Mouse (Mus musculus) testis, postnatal 10 days (tissue): ENCODE measurements at regions not wholly inside any gene's neighbourhood (a gene's known extent, or its start where the extent isn't known, plus 50 kb on each side); places are given as distances from the start of the nearest gene placed in this dataset.

ENCODE experiments used
- DNase-seq: peaks from one replicate; pipeline ENCODE4 v3.0.0; 2021; ENCODE audit warnings: low spot score

DNA sequence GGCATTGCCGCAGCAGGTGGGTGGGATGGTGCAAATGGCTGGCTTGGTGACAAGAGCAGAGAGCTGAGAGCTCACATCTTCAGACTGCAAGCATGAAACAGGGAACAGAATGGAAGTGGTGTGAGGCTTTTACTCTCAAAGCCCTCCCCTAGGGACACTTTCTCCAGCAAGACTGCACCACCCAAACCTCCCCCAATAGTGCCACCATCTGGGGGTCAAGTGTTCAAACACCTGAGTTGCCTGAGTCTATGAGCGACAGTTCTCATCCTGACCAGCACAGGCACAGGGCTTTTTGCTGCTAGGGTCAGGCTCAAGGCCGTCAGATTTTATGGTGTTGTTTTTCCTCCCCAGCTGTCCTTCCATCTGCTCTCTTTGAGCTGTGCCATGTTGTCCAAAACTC lies 337.9 kb upstream of the Eif4g2 start:
- no peak for DNase-seq

- DNase-seq, result no peak
These were observed 334.9 kb upstream of the Eif4g2 start for GRCm38 (mm10) chr7:111417735-111418134.

DNA sequence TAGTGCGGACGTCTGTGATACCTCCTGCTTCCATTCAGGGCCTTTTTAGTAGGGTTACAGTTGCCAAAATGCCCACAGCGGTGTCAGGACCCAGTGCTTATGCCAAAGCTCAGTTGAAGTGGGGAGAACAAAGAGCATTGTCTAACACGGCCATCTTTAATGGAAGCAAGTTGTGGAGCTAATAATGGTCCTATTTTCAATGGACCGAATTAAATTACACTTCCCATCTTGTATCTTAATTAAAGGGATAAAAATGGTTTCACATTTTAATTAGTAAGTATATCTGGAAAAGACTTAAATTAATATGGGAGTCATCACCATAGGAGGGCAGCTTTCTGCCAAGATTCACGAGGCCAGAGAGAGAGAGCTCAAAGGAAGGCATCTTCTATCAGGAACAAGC lies 333.2 kb upstream of the Eif4g2 start:
- no peak for DNase-seq

DNA sequence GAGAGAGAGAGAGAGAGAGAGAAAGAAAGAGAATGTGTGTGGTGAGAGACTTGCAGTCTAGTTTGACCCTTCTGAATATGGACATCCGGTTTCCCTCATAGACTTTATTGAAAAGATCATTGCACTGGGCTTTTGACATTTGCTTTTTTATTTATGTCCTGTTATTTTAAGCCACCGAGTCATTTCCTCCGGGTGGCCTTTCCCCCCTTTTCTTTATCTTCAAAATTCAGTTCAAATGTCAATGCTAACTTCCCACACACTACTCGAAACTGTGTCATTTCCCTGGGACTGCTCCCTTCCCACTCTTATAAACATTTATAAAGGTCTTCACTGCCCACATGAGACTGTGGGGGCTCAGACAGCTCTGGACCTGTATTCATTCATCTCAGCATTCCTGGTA lies 330.9 kb upstream of the Eif4g2 start:
- no peak for DNase-seq

- DNase-seq, result no peak
These were observed 330.1 kb upstream of the Eif4g2 start for GRCm38 (mm10) chr7:111412957-111413356.

- DNase-seq, result no peak
These were observed 328.6 kb upstream of the Eif4g2 start for GRCm38 (mm10) chr7:111411386-111411960.

DNA sequence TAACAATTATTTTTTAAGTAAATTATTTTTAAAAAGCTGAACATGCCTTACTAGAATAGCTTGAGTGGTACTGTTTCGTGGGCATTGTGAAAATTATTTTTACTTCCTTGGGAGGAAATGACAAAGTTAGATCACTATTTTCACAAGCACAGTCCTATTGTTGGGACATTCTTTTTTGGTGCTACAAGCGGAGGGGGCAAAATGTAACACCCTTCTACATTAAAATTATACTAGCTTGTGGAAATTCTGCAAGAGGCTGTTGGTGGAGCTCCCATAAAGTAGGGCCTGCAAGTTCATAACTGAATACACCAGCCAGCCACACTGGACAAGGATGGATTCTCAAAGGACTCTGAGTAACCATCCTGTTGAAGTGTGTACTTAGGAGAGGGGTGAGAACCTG lies 313.1 kb upstream of the Eif4g2 start:
- DNase-seq, result no peak

DNA sequence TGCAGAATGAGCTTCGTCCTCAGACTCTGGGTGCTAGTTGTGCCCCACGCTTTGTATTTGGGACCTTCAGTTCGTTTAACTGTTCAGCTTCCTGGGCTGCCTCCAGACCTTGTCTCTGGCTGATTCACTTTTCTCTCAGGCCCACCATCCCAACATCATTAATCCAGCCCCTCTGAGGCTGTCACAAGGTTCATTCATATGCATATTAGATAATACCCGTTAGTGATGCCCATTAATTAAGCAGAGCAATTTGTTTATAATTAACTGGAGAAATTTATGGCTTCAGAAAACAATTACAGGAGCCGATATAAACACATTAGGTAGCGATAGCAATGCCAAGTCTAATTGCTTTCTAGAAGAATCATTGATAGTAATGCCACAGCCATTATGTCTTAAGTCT lies 312.3 kb upstream of the Eif4g2 start:
- no peak for DNase-seq

- no peak for DNase-seq
These were observed 311.0 kb upstream of the Eif4g2 start for GRCm38 (mm10) chr7:111393846-111394245.

- DNase-seq, result no peak
These were observed 306.9 kb upstream of the Eif4g2 start for GRCm38 (mm10) chr7:111389690-111390089.

DNA sequence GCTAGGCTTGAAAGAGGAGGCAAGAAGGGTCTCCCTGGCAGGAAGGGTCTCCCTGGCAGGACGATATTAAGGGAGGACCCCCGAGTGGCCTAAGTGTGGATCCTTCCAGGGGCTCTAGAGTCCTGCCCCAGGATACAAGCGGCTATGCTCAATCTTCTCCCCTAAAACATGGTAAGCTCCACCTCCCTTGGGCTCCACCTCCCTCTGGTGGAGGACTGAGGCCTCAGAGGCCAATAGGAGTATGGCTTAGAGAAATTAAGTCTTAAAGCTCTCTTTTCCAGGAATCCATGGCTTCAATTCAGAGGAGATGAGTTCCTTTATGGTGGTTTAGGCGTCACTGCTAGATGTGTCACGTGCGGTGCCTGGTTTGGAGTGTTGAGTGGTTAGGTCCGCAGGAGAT lies 291.7 kb upstream of the Eif4g2 start:
- DNase-seq, result no peak

DNA sequence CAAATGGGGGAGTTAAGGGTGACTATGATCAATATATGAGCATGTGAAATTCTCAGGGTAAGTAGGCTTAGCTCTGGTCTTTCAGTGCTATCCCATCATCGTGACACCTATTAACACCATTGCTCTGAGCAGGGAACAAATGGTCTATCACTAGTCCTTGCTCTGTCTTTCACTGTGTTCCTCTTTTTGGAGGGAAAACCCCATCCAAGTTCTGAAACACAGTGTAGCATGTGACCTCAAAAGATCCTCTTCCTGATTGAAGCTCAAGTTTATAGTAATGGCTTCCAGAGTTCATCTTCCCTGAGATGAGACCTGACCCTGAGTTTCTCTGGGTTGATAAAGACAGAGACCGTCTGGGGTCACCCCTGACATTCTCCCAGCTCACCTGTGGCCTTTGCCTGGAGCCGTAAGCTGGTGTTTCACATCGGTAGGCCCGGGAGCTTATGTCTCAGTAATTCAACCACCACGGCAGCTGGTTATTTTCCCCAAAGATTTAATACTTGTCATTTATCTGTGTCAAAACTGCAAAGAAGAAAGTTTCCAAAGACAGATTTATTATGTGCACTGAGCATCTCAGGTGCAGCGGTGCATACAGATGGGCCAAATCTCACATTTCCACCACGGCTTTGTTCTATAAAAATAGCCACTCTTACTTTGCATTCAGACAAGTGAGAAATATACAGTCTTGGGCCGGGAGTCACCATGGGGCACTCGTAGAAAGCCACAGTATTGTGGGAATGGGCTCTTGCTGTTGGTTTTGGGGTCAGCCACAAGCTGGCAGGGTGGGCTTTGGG lies 290.7 kb upstream of the Eif4g2 start:
- no peak for DNase-seq

DNA sequence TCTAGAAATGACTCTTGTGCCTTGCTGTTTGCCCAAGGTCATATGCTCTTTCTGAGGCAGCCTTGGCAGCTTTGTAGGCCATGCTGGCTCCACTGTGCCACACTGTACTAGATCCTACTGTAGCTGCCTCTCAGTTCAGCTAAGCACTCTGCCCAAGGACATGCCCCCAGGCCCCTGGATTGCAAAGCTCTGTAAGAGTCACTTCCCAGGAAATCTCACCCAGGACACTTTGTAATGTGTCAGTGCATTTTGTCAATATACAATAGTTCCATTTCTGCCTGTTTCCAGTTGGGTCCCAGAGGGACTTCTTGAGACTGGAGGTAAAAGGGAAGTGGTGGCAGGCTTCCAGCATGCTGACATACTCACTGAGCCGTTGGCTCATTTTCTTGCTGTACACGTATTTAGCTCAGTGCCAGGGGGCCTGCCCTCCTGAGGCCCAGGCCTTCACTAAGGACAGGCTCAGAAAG lies 287.6 kb upstream of the Eif4g2 start:
- peak; percentile 43 for DNase-seq

DNA sequence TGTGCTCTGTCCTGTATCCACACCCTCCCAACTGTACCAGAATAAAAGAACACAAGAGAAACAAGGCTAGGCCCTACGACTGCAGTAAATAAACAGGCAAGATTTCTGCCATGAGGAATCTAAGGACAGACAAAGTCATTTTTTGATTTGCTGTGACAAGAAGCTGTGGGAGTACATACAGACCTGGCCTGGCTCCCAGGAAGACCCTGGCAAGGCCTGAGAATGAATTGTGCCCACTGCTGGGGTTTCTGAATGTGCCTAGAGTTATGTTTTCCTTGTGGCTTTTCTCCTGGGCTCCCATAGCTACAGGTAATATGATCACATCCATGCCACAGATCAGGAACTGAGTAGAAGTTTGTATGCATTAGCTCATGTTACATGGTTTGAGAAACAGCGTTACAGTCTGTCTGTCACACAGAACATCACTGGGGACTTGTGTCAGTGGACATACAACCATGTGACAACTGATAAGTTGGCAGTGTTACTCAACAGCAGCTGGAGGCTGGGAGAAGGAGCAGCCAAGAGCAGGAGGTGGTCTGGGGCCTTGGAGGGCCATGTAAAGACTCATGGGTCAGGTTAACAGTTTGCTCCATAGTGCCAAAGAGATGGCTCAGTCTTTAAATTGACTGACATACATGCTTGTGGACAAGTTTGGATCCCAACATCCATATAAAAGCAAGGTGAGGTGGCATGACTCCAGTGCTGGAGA lies 285.6 kb upstream of the Eif4g2 start:
- no peak for DNase-seq

GRCm38 (mm10) chr7:111366951-111367653 lies 284.3 kb upstream of the Eif4g2 start:
- DNase-seq, result no peak

DNA sequence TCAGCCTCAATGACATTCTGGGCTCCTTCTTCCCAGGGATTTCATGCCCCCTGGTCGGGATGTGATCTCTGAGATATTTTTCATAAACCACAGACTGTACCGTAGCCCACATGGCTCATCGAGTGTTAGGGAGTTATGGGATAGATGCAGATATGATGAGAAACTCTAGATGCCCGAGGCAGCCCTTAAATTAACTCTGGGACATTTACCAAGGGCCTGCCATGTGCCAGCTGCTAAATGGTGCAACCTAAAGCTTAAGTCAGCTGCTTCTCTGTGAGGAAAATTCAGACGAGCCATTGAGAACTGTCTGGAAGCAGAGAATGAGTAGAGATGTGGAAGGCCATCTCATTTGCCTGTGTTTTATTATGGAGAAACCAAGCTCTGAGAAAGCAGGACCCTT lies 282.6 kb upstream of the Eif4g2 start:
- no peak for DNase-seq

DNA sequence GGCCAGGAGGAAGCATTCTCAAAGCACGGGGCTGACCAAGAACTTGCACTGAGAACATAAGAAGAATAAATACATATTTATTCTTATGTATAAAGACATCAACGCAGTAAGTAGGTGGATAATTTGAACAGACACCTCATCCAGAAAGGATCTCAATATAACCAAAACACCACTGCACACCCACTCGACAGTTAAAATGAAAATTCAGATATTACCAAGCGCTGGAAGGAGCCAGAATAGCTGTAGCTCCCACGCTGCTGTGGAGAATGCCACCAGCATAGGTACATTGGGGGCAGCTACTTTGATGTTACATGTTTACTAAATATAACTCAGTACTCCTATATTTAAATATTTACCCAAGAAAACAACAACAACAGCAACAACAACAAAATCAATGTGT lies 280.4 kb upstream of the Eif4g2 start:
- DNase-seq, result no peak

- DNase-seq, result no peak
These were observed 279.8 kb upstream of the Eif4g2 start for GRCm38 (mm10) chr7:111362646-111363045.

- DNase-seq, result no peak
These were observed 272.3 kb upstream of the Eif4g2 start for GRCm38 (mm10) chr7:111355088-111355656.

DNA sequence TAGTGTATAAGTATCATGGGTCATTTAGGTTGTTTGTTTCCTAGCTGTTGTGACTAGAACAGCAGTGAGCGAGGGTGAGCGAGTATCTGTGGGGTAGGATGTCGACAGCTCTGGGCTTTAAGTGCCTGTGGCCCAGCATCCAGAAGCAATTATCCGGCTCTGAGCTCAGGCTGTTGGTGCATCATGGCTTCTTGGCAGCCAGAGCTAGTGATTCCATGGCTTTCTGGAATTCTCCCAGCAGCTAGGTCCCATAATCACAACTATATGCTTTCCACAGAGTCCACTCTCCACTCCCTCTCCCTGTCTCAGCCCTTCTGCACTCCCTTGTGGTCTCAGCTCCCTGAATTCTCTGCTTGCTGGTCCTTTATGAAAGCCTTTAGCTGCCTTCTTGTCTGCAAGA lies 271.2 kb upstream of the Eif4g2 start:
- DNase-seq, result no peak

DNA sequence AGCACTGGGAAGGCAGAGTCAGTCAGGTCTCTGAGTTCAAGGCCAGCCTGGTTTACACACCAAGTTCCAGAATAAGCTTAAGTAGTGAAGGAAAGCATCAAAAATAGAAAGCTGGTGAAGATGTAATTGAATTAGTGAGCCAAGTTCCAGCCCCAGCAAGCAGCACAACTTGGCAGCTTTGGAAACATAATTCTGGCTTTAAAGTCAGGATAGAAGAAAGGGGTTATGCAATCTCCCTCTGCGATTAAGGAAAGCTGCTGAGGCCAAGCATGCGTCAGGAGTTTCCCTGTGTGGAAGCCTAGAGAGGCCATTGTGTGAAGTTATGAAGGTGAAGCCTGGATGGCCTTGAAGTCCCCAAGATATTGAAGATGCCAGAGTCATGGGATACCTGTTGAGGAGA lies 269.3 kb upstream of the Eif4g2 start:
- no peak for DNase-seq

DNA sequence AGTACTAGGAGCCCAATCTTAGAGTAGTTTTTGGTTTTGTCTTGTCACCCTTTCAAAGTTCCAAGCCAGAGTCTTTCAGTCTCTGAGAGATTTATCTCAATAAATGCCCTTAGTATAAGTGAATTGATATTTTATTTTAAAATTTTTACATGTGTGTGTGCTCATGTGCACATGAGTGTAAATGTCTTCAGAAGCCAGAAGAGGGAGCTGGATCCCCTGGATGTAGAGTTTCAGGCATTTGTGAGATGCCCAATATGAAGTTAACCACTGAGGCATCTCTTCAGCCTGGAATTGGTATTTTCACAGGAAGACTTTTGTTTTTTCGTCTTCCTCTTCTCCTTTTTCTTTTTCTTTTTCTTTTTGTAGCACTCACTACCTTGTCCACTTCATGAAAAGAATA lies 262.3 kb upstream of the Eif4g2 start:
- DNase-seq, result no peak
